Mouse (Mus musculus) ES-Bruce4 (cell line): ENCODE results near the gene Amhr2. TPM values are rescaled to one million over a fixed set of nuclear protein-coding genes. Genes with fewer than 3 reads are reported as not detected.

Experiments
- H3K27ac ChIP-seq: 2 replicates; pipeline ENCODE4 v1.5.1; 2012; ENCODE audit warnings: low read length, inconsistent platforms; ENCODE audit not compliant: insufficient read depth
- H3K27me3 ChIP-seq: 2 replicates; pipeline ENCODE4 v1.6.1; 2012; ENCODE audit warnings: mild to moderate bottlenecking, low read length, inconsistent platforms; ENCODE audit not compliant: control insufficient read depth, poor library complexity, insufficient read depth, severe bottlenecking
- H3K36me3 ChIP-seq: 2 replicates; pipeline ENCODE4 v1.6.1; 2012; ENCODE audit warnings: inconsistent platforms, mild to moderate bottlenecking, low read length, moderate library complexity; ENCODE audit not compliant: control insufficient read depth, poor library complexity, insufficient read depth, severe bottlenecking
- H3K4me1 ChIP-seq: one replicate; pipeline ENCODE4 v1.8.1; 2011; ENCODE audit warnings: low read length; ENCODE audit not compliant: control insufficient read depth, insufficient read depth
- H3K4me3 ChIP-seq: 2 replicates; pipeline ENCODE4 v1.5.1; 2011; ENCODE audit warnings: low read depth, mild to moderate bottlenecking, low read length
- H3K9ac ChIP-seq: 2 replicates; pipeline ENCODE4 v1.6.1; 2012; ENCODE audit warnings: low read depth, mild to moderate bottlenecking, inconsistent platforms; ENCODE audit not compliant: poor library complexity, severe bottlenecking
- H3K9me3 ChIP-seq: replicated peaks from 2 replicates; pipeline ENCODE4 v1.6.1; 2012; ENCODE audit warnings: mild to moderate bottlenecking, low read length, inconsistent platforms; ENCODE audit not compliant: control insufficient read depth, poor library complexity, insufficient read depth, severe bottlenecking
- CTCF ChIP-seq: IDR thresholded peaks from one replicate; pipeline ENCODE4 v1.8.1; 2011; ENCODE audit warnings: low read depth, low read length
- EP300 ChIP-seq: IDR thresholded peaks from 2 replicates; pipeline ENCODE4 v1.6.1; 2011; ENCODE audit warnings: low read depth, low read length; ENCODE audit not compliant: insufficient read depth
- POLR2A ChIP-seq: IDR thresholded peaks from one replicate; pipeline ENCODE4 v1.8.1; 2011; ENCODE audit warnings: low read length; ENCODE audit not compliant: insufficient read depth
- polyA plus RNA-seq: library from polyadenylated mRNA; stranded (reverse); fragments of >200 nt; gene quantifications from 2 replicates; pipeline ENCODE4 v1.2.4, GENCODE M21; 2011; ENCODE audit warnings: low read depth; ENCODE audit not compliant: missing spikeins, insufficient read depth, insufficient read length

The Amhr2 gene
- polyA plus RNA-seq, 1 experiment: 2.8 TPM

DNA sequence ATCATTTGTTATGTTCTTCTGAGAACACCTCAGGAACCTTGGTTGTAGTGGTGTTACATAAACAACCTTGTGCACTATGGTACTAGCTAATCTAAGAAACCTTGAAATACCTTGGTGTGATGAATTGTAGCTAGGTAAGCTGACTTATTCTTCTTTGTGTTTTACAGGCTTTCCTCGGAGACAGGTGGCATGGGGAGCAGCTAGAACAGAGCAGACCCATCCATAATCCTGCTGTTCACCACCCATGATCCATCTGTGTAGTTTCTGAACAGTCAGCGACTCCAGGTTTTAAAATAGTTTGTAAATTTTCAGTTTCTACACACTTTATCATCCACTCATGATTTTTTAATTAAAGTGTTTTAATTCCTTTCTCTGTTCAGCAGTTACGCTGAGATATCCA is 53.2 kb downstream of the Amhr2 start:
- no peak overlapping the region for H3K27ac ChIP-seq
- H3K4me1 ChIP-seq: no peaks in the 10 kb centered on the region
- no peaks in the 10 kb centered on the region for H3K9me3 ChIP-seq
- no peak for TF ChIP-seq POLR2A
- no peak for TF ChIP-seq EP300
- TF ChIP-seq CTCF: no peak
- no peaks in the 10 kb centered on the region for H3K27me3 ChIP-seq
- H3K4me3 ChIP-seq: no peak overlapping the region
- peaks cover 96% of the 10 kb centered on the region for H3K36me3 ChIP-seq
- H3K9ac ChIP-seq: no peak overlapping the region

DNA sequence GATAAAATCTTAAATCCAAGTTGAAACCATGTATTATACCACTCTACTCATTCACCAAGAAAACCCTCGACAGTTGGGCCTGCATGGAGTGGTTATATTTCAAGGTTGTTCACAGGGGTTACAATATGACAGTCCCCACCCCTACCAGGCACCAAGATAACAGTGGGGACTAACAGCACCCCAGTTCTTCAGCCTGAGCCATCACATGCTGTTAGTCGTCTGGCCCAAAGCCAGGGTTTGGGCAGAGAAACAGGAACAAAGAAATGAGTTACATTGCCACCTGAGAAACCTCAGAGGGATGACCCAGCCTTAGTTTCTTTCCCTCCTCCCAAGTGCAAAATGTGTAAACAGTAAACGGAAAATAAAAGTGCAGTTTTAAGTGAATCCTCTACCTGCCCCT is 54.2 kb downstream of the Amhr2 start:
- Histone ChIP-seq H3K4me1 (no peaks in the 10 kb centered on the region), H3K27me3 (no peaks in the 10 kb centered on the region), H3K36me3 (peaks cover 96% of the 10 kb centered on the region), H3K9me3 (no peaks in the 10 kb centered on the region), H3K9ac (no peak overlapping the region), H3K4me3 (no peak overlapping the region), H3K27ac (no peak overlapping the region)
- TF ChIP-seq CTCF: no peak
- no peak for TF ChIP-seq EP300
- no peak for TF ChIP-seq POLR2A

DNA sequence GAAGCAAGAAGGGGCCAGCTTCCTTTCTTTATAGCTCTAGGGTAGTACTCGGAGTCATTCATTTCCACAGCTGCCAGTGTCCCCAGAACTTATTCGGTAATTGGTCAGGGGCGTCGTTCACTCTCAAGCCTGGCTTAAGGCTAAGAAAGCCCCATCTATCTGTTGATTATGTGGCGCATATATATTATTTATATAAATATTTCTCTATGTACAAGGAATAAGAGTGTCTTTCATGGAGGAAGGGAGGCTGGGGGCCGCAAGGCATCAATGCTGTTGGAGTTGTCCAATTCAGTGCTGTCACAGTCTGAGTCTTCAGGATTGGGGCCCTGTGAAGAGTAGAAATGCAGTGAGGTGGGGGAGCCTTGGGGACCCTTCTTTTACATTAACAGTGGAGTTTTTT is 54.7 kb downstream of the Amhr2 start:
- peaks cover 93% of the 10 kb centered on the region for H3K36me3 ChIP-seq
- H3K4me3 ChIP-seq: no peak overlapping the region
- H3K27ac ChIP-seq: no peak overlapping the region
- no peaks in the 10 kb centered on the region for H3K27me3 ChIP-seq
- no peaks in the 10 kb centered on the region for H3K9me3 ChIP-seq
- no peaks in the 10 kb centered on the region for H3K4me1 ChIP-seq
- H3K9ac ChIP-seq: no peak overlapping the region
- TF ChIP-seq CTCF (no peak), EP300 (no peak), POLR2A (no peak)

DNA sequence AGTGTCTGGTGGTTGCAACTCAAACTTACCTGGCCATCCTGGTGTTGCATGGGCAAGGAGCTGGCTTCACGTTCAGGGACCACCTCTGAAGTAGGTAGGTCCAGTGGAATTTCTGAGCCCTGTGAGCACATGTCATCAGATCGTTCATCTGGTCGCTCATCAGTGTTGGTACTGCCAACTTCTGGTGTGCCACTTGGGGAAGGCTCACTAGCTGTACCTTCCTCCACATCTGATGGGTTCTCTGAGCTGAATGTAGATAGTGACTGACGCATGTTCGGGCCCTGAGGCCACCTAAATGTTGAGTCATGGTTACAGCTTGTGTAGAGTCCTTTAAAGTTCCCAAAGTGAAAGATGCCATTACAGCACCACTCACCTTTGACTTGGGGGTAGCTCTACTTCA is 55.3 kb downstream of the Amhr2 start:
- Histone ChIP-seq H3K4me3 (no peak overlapping the region), H3K27me3 (no peaks in the 10 kb centered on the region), H3K9ac (no peak overlapping the region), H3K9me3 (no peaks in the 10 kb centered on the region), H3K4me1 (peaks cover 2% of the 10 kb centered on the region), H3K36me3 (peaks cover 86% of the 10 kb centered on the region), H3K27ac (no peak overlapping the region)
- TF ChIP-seq EP300 (no peak), POLR2A (no peak), CTCF (no peak)

DNA sequence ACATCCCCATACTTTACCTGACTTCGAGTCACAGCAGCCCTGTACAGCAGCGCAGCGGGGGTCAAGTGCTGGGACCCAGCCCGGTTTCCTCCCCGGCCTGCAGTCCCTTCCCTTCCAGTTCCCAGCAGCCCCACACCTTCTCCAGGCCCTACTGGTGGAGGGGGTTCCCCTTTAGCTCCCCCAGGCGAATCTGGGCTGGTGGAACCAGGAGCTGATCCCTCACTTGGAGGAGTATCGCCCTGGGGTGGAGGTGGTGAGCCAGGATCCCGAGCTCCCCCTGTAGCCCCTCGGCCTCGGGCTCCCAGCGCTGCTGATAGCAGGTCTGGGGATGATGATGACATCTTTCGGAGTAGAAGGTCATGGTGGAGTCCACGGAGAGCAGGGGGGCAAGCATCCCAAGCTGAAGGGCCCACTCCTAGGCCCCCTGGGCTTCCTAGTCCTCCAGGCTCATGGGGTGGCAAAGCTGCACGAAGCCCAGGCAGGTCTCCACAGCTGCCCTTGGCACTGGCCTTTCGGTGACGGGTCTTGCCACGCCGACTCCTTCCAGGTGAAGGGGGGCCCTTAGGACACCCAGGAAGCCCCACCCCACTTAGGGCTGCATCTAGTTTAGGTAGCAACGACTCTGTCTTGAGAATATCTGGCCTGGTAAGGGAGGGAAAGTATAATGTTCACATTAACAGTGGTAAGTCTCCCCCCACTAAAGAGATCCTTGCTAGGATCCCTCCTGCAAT is 56.1 kb downstream of the Amhr2 start:
- Histone ChIP-seq H3K27me3 (no peaks in the 10 kb centered on the region), H3K27ac (peak overlapping the region; percentile 37; the same call in 1 of the 2 replicates), H3K4me1 (peaks cover 2% of the 10 kb centered on the region), H3K4me3 (no peak overlapping the region), H3K9ac (no peak overlapping the region), H3K36me3 (peaks cover 80% of the 10 kb centered on the region), H3K9me3 (no peaks in the 10 kb centered on the region)
- TF ChIP-seq POLR2A (no peak), CTCF (no peak), EP300 (no peak)

DNA sequence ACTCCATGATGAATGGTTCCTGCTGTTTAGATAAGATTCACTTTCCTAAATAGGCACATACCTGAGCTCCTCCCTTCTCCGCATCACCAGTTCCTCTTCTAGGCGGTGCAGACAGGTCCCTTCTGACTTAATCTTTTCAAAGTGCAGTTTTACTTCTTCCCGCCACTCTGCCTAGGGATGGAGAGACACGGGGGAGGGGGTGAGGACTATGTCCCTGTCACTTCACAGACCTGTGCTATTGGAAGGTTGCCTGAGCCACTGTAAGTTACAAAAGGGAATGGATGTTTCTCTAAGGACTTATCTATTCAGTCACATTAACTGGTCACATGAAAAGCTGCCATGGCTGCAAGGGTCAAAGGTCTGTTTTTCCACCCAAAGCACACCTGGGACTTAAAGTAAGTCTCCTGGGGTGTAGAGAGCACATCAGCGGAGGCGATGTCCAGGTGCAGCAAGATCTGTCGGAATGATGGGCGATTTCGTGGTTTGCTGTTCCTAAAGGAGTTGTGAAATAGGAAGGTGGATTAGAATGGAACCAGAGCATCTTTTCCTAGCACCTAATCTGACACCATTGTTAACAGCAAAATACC is 57.2 kb downstream of the Amhr2 start:
- peaks cover 70% of the 10 kb centered on the region for H3K36me3 ChIP-seq
- no peak overlapping the region for H3K9ac ChIP-seq
- H3K4me1 ChIP-seq: peaks cover 2% of the 10 kb centered on the region
- H3K27ac ChIP-seq: no peak overlapping the region
- no peaks in the 10 kb centered on the region for H3K27me3 ChIP-seq
- H3K4me3 ChIP-seq: no peak overlapping the region
- no peaks in the 10 kb centered on the region for H3K9me3 ChIP-seq
- TF ChIP-seq EP300 (no peak), CTCF (no peak), POLR2A (no peak)
